Mouse (Mus musculus) embryonic facial prominence, embryonic 12.5 days (tissue): Measurements from ENCODE around the gene Bcl9. TPM values are rescaled to one million over a fixed set of nuclear protein-coding genes. Genes with fewer than 3 reads are reported as not detected.

Experiments
- ATAC-seq: fragments of 200-750 bp; cut with Nextera tagmentation; 2 replicates; pipeline ENCODE4 v1.8.0; 2017; ENCODE audit not compliant: insufficient number of reproducible peaks, insufficient read depth, low FRiP score, low TSS enrichment
- H3K27ac ChIP-seq: fragments of 300-500 bp; sonication (generic); 2 replicates; pipeline ENCODE4 v1.5.1; 2016; ENCODE audit warnings: mild to moderate bottlenecking
- H3K27me3 ChIP-seq: fragments of 300-500 bp; sonication (generic); 2 replicates; pipeline ENCODE4 v1.6.1; 2016; ENCODE audit warnings: mild to moderate bottlenecking, moderate library complexity
- H3K36me3 ChIP-seq: fragments of 300-500 bp; sonication (generic); 2 replicates; pipeline ENCODE4 v1.6.1; 2016; ENCODE audit warnings: mild to moderate bottlenecking
- H3K4me1 ChIP-seq: fragments of 300-500 bp; sonication (generic); 2 replicates; pipeline ENCODE4 v1.6.1; 2016
- H3K4me2 ChIP-seq: fragments of 300-500 bp; sonication (generic); replicated peaks from 2 replicates; pipeline ENCODE4 v1.6.1; 2016; ENCODE audit warnings: mild to moderate bottlenecking, moderate library complexity
- H3K4me3 ChIP-seq: fragments of 300-500 bp; sonication (generic); 2 replicates; pipeline ENCODE4 v1.5.1; 2016; ENCODE audit warnings: mild to moderate bottlenecking
- H3K9ac ChIP-seq: fragments of 300-500 bp; sonication (generic); 2 replicates; pipeline ENCODE4 v1.6.1; 2016; ENCODE audit warnings: mild to moderate bottlenecking, moderate library complexity
- H3K9me3 ChIP-seq: fragments of 300-500 bp; sonication (generic); 2 replicates; pipeline ENCODE4 v1.6.1; 2016; ENCODE audit warnings: mild to moderate bottlenecking, moderate library complexity
- WGBS: fragments of 180-500 bp; shearing (Covaris S2); methylation state at CpG from one replicate; pipeline ENCODE4 v1.1.7; 2016; 5-methylcytosine and 5-hydroxymethylcytosine counted together
- polyA plus RNA-seq: library from polyadenylated mRNA; unstranded; fragments of >200 nt; fragmentation: Nextera tagmentation; extraction: Ambion mirVana; gene quantifications from 2 replicates; pipeline ENCODE4 v1.2.1, GENCODE M21; 2016

The Bcl9 gene
- polyA plus RNA-seq, result 82.4 and 84.9 TPM in 2 replicates

GRCm38 (mm10) chr3:97297553-97298432 is at the start of gene Bcl9:
TSS of gene Bcl9 (minus strand) at chr3:97297917.
- H3K4me3 ChIP-seq, result peak within 1 kb of the TSS; percentile 65
- under 1% methylated on average over 21 of the region's 21 CpGs for WGBS
- peak within 1 kb of the TSS; percentile 60 for H3K4me2 ChIP-seq
- H3K9me3 ChIP-seq, result 0 out of 2 replicates have a peak, but pooled peaks cover 3% of the 10 kb centered on the region
- H3K4me1 ChIP-seq, result peaks cover 17% of the 10 kb centered on the region
- no peaks in the 10 kb centered on the region for H3K27me3 ChIP-seq
- H3K9ac ChIP-seq, result peak within 1 kb of the TSS; percentile 87
- ATAC-seq, result peak; percentile 84
- peak within 1 kb of the TSS; percentile 98 for H3K27ac ChIP-seq
- no peaks in the 10 kb centered on the region for H3K36me3 ChIP-seq

GRCm38 (mm10) chr3:97339193-97339576 is 41.5 kb upstream of the Bcl9 start:
- Histone ChIP-seq H3K9ac (no peak overlapping the region), H3K9me3 (no peaks in the 10 kb centered on the region), H3K4me1 (peaks cover 24% of the 10 kb centered on the region), H3K27me3 (no peaks in the 10 kb centered on the region), H3K4me3 (no peak overlapping the region), H3K36me3 (no peaks in the 10 kb centered on the region), H3K4me2 (no peak overlapping the region), H3K27ac (no peak overlapping the region)
- WGBS, result 72% methylated on average over 5 of the region's 5 CpGs
- ATAC-seq, result no peak

GRCm38 (mm10) chr3:97338522-97339192 is 40.9 kb upstream of the Bcl9 start:
- no peaks in the 10 kb centered on the region for H3K36me3 ChIP-seq
- H3K4me1 ChIP-seq, result peaks cover 24% of the 10 kb centered on the region
- H3K27ac ChIP-seq, result no peak overlapping the region
- 37% methylated on average over 13 of the region's 13 CpGs for WGBS
- no peak overlapping the region for H3K9ac ChIP-seq
- H3K9me3 ChIP-seq, result no peaks in the 10 kb centered on the region
- ATAC-seq, result peak; percentile 41; the same call in 1 of the 2 replicates
- H3K27me3 ChIP-seq, result no peaks in the 10 kb centered on the region
- no peak overlapping the region for H3K4me3 ChIP-seq
- H3K4me2 ChIP-seq, result no peak overlapping the region

- H3K27ac ChIP-seq, result no peak overlapping the region
- no peaks in the 10 kb centered on the region for H3K27me3 ChIP-seq
- no peak overlapping the region for H3K4me3 ChIP-seq
- WGBS, result 32% methylated on average over 11 of the region's 11 CpGs
- no peak overlapping the region for H3K9ac ChIP-seq
- H3K4me2 ChIP-seq, result 0 out of 2 replicates have a peak overlapping the region, but pooled peaks have one; percentile 17
- ATAC-seq, result no peak
- H3K9me3 ChIP-seq, result no peaks in the 10 kb centered on the region
- peaks cover 24% of the 10 kb centered on the region for H3K4me1 ChIP-seq
- H3K36me3 ChIP-seq, result no peaks in the 10 kb centered on the region
These were observed 39.6 kb upstream of the Bcl9 start for GRCm38 (mm10) chr3:97337306-97337705.

GRCm38 (mm10) chr3:97336331-97336730 is 38.6 kb upstream of the Bcl9 start:
- Histone ChIP-seq H3K9me3 (no peaks in the 10 kb centered on the region), H3K4me1 (peaks cover 24% of the 10 kb centered on the region), H3K27me3 (no peaks in the 10 kb centered on the region), H3K4me2 (no peak overlapping the region), H3K9ac (no peak overlapping the region), H3K4me3 (no peak overlapping the region), H3K27ac (no peak overlapping the region), H3K36me3 (no peaks in the 10 kb centered on the region)
- WGBS, result 73% methylated on average over 4 of the region's 4 CpGs
- ATAC-seq, result no peak

- Histone ChIP-seq H3K27me3 (no peaks in the 10 kb centered on the region), H3K4me1 (peaks cover 24% of the 10 kb centered on the region), H3K27ac (no peak overlapping the region), H3K9me3 (no peaks in the 10 kb centered on the region), H3K9ac (no peak overlapping the region), H3K4me2 (no peak overlapping the region), H3K36me3 (no peaks in the 10 kb centered on the region), H3K4me3 (no peak overlapping the region)
- no peak for ATAC-seq
- WGBS, result 51% methylated on average over 9 of the region's 9 CpGs
These were observed 36.9 kb upstream of the Bcl9 start for GRCm38 (mm10) chr3:97334618-97335017.

GRCm38 (mm10) chr3:97332172-97332571 is 34.5 kb upstream of the Bcl9 start:
- 87% methylated on average over 12 of the region's 12 CpGs for WGBS
- H3K27me3 ChIP-seq, result no peaks in the 10 kb centered on the region
- H3K4me1 ChIP-seq, result peaks cover 16% of the 10 kb centered on the region
- H3K27ac ChIP-seq, result no peak overlapping the region
- H3K9me3 ChIP-seq, result no peaks in the 10 kb centered on the region
- no peak for ATAC-seq
- no peak overlapping the region for H3K9ac ChIP-seq
- no peak overlapping the region for H3K4me2 ChIP-seq
- H3K4me3 ChIP-seq, result no peak overlapping the region
- no peaks in the 10 kb centered on the region for H3K36me3 ChIP-seq

- WGBS, result 87% methylated on average over 2 of the region's 2 CpGs
- Histone ChIP-seq H3K4me3 (no peak overlapping the region), H3K4me1 (no peaks in the 10 kb centered on the region), H3K4me2 (no peak overlapping the region), H3K36me3 (no peaks in the 10 kb centered on the region), H3K27ac (no peak overlapping the region), H3K9ac (no peak overlapping the region), H3K9me3 (no peaks in the 10 kb centered on the region), H3K27me3 (no peaks in the 10 kb centered on the region)
- no peak for ATAC-seq
These were observed 30.1 kb upstream of the Bcl9 start for GRCm38 (mm10) chr3:97327809-97328208.

GRCm38 (mm10) chr3:97327356-97327755 is 29.6 kb upstream of the Bcl9 start:
- no peaks in the 10 kb centered on the region for H3K27me3 ChIP-seq
- 96% methylated on average over 1 of the region's 1 CpGs for WGBS
- no peak overlapping the region for H3K27ac ChIP-seq
- ATAC-seq, result no peak
- H3K4me3 ChIP-seq, result no peak overlapping the region
- no peak overlapping the region for H3K9ac ChIP-seq
- no peaks in the 10 kb centered on the region for H3K4me1 ChIP-seq
- H3K36me3 ChIP-seq, result no peaks in the 10 kb centered on the region
- H3K4me2 ChIP-seq, result no peak overlapping the region
- H3K9me3 ChIP-seq, result no peaks in the 10 kb centered on the region

GRCm38 (mm10) chr3:97325621-97326345 is 28.1 kb upstream of the Bcl9 start:
- ATAC-seq, result no peak
- Histone ChIP-seq H3K9me3 (no peaks in the 10 kb centered on the region), H3K4me3 (no peak overlapping the region), H3K27ac (no peak overlapping the region), H3K9ac (no peak overlapping the region), H3K4me1 (no peaks in the 10 kb centered on the region), H3K4me2 (no peak overlapping the region), H3K27me3 (no peaks in the 10 kb centered on the region), H3K36me3 (no peaks in the 10 kb centered on the region)
- 80% methylated on average over 15 of the region's 15 CpGs for WGBS

GRCm38 (mm10) chr3:97324046-97324445 is 26.3 kb upstream of the Bcl9 start:
- H3K4me1 ChIP-seq, result no peaks in the 10 kb centered on the region
- WGBS, result 63% methylated on average over 17 of the region's 17 CpGs
- no peaks in the 10 kb centered on the region for H3K36me3 ChIP-seq
- ATAC-seq, result no peak
- H3K9ac ChIP-seq, result no peak overlapping the region
- H3K4me2 ChIP-seq, result no peak overlapping the region
- no peaks in the 10 kb centered on the region for H3K9me3 ChIP-seq
- H3K4me3 ChIP-seq, result no peak overlapping the region
- H3K27me3 ChIP-seq, result no peaks in the 10 kb centered on the region
- no peak overlapping the region for H3K27ac ChIP-seq
